Mouse (Mus musculus) monocyte, adult 2 months (primary cell): ENCODE results near the gene Vac14.

Experiments used
- DNase-seq, 2 experiments: peaks; one replicate each; pipeline ENCODE4 v3.0.0; 2022; ENCODE audit warnings: low spot score in 2 of 2, low read depth in 1 of 2

Gene Vac14

DNA sequence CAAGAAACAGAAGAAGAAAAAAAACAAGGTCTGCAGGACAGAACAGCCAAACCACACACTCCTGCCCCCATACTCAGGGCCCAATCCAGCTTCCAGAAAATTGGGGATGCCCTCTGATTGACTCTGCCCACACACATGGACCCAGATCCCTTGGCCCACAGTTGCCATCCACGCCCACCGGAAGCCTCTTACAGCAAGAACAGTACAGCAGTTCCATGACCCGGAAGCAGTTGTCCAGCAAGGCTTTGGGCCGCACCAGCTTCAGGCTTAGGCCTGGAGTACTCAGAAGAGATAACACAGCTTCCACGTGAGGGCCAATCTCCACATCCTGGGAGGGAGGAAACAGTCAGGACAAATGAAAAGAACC is 124.0 kb downstream of the Vac14 start:
- no peak for DNase-seq

GRCm38 (mm10) chr8:110745162-110745561 is 126.8 kb downstream of the Vac14 start:
- DNase-seq, result no peak

GRCm38 (mm10) chr8:110746661-110747060 is 128.3 kb downstream of the Vac14 start:
- no peak for DNase-seq

DNA sequence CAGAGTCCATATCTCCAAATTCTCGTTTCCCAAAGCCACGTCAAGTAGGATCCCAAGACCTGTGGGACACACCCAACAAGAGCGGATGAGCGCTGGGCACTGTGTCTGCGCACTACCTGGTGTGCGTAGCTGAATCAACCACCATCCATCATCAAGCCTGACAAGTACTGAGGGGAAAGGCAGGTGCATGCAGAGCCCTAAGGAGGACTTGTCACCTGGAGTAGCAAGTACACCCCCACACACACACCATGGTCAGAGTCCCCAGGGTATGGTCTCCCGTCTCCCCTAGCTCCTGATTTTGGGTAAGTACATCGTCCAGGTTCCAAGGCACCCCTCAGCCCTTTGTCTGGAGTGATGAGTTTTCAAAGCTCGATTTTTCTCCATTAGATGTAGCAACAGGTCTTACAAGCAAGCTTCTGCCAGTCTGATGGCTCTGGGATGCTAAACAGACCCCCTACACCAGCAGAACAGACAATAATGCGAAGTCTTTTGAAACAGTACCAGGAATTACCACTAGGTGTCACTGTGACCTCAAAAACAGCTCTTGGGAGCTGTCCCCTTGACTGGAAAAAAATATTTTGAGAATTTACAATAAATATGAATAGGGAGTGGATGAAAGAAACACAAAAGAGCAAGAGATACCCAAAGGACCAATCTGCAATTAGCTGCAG is 131.2 kb downstream of the Vac14 start:
- no peak for DNase-seq

- DNase-seq, result no peak
Observed at GRCm38 (mm10) chr8:110750269-110750668, 131.9 kb downstream of the Vac14 start.

DNA sequence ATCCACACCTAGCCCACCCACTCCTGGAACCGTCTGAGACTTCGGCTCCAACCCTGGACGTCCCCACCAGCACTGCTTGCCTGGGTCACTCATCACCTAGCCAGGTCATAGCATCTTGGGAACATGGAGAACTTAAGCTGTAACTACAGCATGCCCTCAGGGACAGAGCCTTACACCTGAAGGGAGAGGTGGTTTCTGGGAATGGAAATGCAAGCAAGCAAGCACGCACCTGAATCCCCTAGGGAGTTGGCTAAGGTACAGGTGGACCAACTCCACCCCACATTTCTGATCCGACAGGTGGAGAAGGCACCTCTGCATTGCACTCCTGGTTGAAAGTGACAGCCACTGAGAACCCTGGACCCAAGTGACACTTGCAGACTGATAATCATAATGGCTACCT is 133.1 kb downstream of the Vac14 start:
- no peak for DNase-seq

DNA sequence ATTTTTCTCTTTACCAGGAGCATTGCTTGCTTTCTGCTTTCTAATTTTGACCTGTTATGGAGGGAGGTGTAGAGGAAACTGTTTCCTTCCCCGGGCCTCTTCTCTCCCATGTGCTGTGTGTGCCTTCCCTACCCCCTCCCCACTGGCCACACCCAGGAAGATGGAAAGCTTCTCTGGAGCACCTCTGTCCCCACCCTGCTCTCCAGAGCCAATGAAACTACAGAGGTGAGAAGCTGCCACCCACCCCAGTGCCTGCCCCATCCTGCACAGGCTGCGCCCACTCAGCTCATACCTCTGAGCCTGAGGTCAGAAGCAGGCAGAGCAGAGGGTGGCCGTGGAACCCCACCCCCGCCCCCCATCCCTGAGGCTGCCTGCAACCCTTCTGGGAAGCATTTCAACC is 136.3 kb downstream of the Vac14 start:
- no peak for DNase-seq

GRCm38 (mm10) chr8:110755511-110756170 is 137.3 kb downstream of the Vac14 start:
- no peak for DNase-seq

DNA sequence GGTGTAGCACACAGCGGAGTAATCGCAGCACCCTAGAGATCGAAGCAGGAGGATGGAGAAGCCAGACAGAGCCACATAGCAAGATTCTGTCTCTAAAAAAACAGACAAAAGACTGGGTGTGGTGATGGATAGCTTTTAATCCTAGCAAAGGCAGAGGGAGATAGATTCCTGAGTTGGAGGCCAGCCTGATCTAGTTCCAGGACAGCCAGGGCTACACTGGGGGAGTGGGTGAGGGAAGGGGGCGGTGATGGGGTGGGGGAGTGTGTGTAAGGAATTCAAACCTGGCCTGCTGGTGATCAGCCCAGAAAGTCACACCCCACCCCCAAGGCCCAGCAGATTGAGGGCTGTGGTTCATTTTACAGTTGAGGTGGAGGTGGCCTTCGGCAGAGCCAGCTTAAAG is 137.8 kb downstream of the Vac14 start:
- no peak for DNase-seq

DNA sequence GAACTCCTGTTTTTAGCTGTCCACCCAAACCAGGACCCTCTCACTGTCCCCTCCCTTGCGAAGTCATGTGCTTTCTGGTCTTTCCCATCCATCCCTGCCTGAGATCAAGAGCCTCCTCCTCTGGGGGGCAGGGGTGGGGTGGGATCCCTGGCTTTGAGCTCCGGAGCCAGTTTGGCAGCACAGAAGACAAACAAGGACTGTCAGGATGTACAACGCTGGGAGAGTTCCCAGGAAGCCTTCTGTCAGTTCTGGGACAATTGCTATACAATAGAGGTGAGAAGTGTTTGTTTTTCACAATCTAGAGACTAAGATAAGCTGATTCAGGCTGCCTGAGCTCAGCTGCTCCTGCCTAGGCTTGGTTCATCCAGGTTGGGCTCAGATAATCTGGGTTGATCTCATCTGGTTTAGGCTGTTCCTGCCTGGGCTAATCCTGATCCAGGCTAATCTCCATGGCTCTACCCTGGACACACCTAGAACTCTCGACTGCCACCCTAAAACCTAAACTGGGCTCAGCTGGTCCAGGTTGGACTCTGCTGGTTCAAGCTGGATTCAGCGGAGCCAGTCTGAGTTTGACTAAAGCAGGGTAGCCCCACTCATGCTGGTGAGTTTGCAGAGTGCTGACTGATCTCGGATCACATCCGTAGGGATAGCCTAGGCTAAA is 142.0 kb downstream of the Vac14 start:
- no peak for DNase-seq

DNA sequence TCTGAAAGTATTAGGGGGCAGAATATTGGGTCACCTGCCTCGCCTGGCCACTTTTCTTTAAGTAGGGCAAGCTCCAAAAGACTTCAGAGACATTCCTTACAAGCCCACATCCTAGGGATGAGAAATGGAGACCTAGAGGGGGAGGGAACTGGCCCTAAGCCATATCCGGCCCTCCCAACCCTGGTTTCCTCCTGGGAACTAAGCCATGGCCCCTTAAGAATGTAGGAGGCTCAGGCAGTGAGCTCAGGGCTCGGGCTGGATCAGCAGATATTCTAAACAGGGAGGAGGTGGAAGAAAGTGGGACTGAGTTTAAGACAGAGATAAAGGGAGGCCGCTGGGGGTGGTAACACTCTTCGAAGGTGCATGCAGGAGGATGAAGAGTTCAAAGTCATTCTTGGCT is 142.8 kb downstream of the Vac14 start:
- no peak for DNase-seq

DNA sequence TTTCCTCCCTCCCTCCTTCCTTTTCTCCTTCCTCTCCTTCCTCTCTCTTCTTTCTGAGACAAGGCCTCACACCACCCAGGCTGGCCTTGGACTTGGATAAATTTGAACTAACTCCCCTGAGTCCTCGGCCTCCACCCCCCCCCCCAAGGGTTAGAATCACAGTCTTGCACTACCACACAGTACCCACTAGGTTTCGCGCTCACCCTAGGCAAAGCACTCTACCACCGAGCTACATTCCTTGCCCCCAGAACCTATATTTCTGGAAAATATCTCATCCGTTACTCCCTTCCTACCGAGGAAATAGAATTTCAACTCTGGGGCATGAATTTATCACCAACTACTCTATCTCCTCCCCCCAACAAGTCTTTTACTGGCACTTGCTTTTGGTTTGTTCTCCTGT is 143.6 kb downstream of the Vac14 start:
- DNase-seq, result no peak

DNA sequence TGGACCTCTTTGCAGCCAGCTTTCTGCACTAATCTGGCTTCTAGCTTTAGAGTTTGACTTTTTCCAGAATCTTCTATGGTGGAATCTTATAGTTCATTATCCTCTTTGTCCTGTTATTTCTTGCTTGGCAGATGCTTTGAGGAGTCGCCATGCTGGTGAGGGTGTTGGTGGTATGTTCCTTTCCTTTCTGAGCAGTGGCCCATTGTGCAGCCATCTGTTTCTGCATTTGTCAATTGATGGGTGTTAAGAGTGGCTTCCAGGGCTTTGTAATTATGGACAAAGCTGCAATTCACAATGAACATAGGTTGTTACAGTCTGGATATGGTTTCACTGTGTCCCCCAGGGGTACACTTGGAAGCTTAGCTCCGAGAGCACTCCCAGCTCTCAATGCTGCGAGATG is 146.3 kb downstream of the Vac14 start:
- DNase-seq, result no peak

GRCm38 (mm10) chr8:110767261-110767660 is 148.9 kb downstream of the Vac14 start:
- DNase-seq, result no peak
